Mouse (Mus musculus) heart, postnatal 0 days (tissue): ENCODE data around the gene Dnal1.

ENCODE experiments used
- CTCF ChIP-seq: IDR thresholded peaks from 2 replicates; pipeline ENCODE4 v1.5.1; 2016; ENCODE audit warnings: antibody characterized with exemption, control low read depth, low read depth
- EP300 ChIP-seq: IDR thresholded peaks from 2 replicates; pipeline ENCODE4 v1.6.1; 2016; ENCODE audit warnings: antibody characterized with exemption, low read depth

- TF ChIP-seq CTCF (no peak), EP300 (no peak)
Measured at GRCm38 (mm10) chr12:84184979-84185378, 70.8 kb downstream of the Dnal1 start.
